Mouse (Mus musculus): ENCODE results near the gene Mus81.

Gene Mus81

GRCm38 (mm10) chr19:5471846-5472245 lies 16.4 kb downstream of the Mus81 start:
- no peak for DNase-seq (ENCODE audit: extremely low spot score, low spot score)

GRCm38 (mm10) chr19:5468374-5468773 lies 19.8 kb downstream of the Mus81 start, which contains the start of gene Ctsw:
TSS of gene Ctsw (minus strand) at chr19:5468507.
- DNase-seq (ENCODE audit: extremely low spot score, low spot score): no peak

DNA sequence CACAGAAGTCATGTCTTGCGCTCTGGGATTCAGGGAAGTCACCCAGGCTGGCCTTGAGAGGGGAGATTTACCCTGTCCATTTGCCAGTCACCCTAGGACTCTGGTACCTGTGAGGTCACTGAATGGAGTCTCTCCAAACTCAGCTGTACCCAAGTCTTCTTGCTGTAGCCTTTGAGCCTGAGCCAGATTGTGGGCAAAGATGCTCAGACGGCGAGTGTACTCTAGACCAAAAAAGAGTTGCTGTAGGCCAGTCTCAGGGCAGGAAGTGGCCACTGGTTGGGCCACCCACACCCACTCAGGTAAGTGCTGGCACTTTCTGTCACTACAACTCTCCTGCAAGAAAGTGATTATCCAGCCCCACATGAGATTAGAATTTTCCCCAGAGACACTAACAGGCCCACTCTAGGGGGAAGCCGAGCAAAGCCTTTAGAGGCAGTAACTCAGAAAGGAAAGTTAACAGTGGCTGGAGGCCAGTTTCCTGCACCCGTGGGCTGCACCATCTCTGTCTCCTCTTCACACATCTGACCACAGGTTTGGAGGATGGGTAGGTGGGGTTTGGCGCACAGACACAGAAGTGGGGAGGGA lies 21.2 kb downstream of the Mus81 start:
- DNase-seq (ENCODE audit: extremely low spot score, low spot score): no peak

GRCm38 (mm10) chr19:5465037-5465436 lies 23.2 kb downstream of the Mus81 start:
- DNase-seq (ENCODE audit: extremely low spot score, low spot score): no peak

DNA sequence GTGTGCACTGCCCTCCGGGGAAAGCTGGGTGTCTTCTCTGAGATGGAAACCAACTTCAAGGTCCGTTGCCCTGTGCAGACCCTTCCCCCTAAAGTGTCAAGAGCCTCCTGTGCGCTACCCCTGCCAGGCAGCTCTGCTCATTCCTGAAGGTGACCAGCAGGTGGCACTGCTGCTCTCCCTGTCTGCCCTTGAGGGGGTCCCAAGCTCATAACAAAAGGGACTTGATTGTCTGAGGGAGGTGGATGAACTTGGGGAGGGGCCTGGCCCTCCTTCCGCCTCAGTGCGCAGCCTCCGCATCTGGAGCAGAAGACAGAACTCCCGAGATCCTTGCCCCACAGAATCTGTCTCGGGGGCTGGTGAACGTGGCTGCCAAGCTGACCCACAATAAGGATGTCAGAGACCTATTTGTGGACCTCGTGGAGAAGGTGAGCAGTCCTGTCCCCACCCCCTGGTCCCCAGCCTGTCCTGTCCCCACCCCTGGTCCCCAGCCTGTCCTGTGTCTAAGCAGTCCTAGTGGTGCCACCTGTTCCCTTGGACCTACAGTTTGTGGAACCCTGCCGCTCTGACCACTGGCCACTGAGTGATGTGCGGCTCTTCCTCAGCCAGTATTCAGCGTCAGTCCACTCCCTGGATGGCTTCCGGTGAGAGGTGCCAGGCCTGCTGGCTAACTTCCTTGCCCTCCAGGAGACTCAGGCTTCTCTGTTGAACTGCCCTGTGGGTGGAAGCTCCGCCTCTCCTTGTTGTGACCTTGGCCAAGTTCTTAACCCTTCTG lies 24.2 kb downstream of the Mus81 start:
- peak; percentile 76 for DNase-seq (ENCODE audit: extremely low spot score, low spot score)

DNA sequence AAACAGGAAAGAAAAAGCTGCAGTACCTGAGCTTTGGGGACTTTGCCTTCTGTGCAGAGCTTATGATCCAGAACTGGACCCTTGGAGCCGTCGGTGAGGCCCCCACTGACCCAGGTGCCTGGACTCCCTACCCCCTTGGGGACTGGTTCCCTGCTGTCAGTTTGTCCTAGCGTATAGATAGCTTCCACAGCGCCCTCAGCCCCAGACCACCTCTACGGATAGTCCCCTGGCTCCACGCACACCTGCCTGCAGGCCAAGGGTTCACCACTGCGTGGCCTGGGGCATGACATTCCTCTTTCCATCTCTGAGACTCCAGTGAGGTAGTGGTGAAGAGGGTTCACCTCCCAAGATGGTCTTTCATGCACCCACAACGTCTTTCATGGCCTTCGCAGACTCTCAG lies 25.0 kb downstream of the Mus81 start:
- no peak for DNase-seq (ENCODE audit: extremely low spot score, low spot score)

- DNase-seq (ENCODE audit: extremely low spot score, low spot score): no peak
Observed at GRCm38 (mm10) chr19:5461411-5461810, 26.8 kb downstream of the Mus81 start.

GRCm38 (mm10) chr19:5460465-5460911 lies 27.7 kb downstream of the Mus81 start, which contains the start of gene Fibp:
TSS of gene Fibp (plus strand) at chr19:5460615.
- peak; percentile 95 for DNase-seq (ENCODE audit: extremely low spot score, low spot score)

GRCm38 (mm10) chr19:5459896-5460295 lies 28.3 kb downstream of the Mus81 start:
- no peak for DNase-seq (ENCODE audit: extremely low spot score, low spot score)

DNA sequence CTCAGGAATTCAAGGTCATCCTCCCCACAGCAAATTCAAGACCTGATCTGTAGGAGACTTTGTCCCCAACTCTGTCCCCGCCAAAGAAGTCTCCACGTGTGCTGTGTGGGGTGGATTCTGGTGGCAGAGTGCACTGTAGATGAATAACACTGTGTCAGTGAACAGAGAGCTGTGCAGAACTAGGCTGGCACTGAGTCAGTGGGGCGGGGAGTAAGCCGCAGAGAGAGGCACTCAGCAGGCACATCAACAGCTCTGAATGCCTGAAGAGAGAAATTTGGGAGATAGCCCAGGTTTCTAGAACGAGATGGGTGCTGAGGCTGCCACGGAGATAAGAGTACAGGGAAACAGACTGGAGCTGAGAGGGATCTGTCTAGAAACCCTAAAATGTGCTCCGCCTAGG lies 29.2 kb downstream of the Mus81 start:
- no peak for DNase-seq (ENCODE audit: extremely low spot score, low spot score)

- no peak for DNase-seq (ENCODE audit: extremely low spot score, low spot score)
Observed at GRCm38 (mm10) chr19:5457746-5458442, 30.3 kb downstream of the Mus81 start, which contains the start of gene Ccdc85b. TSS of gene Ccdc85b (minus strand) at chr19:5457894.

GRCm38 (mm10) chr19:5456922-5457745 lies 31.1 kb downstream of the Mus81 start:
- peak; percentile 95 for DNase-seq (ENCODE audit: extremely low spot score, low spot score)

GRCm38 (mm10) chr19:5456241-5456921 lies 31.8 kb downstream of the Mus81 start:
- DNase-seq (ENCODE audit: extremely low spot score, low spot score): peak; percentile 24

DNA sequence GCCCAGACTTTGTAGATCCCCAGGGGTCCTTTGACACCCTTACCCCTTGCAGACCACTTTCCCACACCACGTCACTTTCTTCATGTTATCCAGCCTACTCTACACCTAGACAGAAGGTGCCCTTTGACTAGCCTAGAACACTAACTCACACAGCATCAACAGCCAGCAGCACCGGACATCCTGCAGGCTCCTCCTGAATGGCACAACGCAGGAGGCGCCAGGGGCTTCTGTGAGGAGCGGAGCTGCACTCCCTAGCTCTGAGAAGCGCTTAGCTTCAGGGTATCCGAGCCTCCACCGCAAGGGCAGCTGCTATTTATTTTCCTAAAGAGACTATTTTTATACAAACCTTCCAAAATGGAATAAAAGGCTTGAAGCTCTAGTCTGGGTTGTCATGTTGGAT lies 32.6 kb downstream of the Mus81 start:
- no peak for DNase-seq (ENCODE audit: extremely low spot score, low spot score)

- no peak for DNase-seq (ENCODE audit: extremely low spot score, low spot score)
Observed at GRCm38 (mm10) chr19:5455037-5455436, 33.2 kb downstream of the Mus81 start.

DNA sequence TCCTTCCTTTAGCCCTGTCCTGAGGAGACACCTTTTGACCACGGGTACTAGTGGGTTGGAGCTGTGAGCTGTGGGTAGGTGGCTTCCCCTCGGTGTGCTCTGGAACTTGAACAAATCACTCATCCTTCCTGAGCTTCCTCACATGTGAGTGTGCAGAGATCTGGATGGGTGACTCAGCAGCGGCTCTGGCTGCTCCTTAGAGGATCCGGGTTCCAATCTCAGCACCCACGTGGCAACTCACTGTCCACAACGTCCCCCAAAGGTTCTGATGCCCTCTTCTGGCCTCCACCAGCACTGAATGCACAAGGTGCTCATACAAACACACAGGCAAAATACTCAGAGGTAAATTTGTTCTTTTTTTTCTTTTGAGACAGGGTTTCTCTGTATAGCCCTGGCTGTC lies 36.4 kb downstream of the Mus81 start:
- DNase-seq (ENCODE audit: extremely low spot score, low spot score): no peak

DNA sequence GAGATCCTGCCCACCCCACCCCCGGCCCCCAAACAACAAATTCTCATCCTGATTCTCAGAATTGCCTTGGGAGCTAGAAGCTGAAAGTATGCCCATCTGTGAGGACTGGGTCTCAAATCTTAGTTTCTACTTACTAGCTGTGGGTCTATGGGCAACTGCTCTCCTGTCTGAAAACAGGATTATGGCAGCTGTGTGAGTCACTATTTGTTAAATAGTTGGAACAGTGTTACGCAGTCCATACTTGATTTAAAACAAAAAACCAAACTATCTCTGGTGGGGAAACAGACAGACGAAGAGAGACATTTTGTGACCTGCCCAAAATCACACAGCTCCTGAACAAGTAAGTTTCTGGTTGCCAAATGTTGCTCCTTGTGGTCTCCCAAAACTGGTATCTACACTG lies 38.5 kb downstream of the Mus81 start:
- DNase-seq (ENCODE audit: extremely low spot score, low spot score): no peak

GRCm38 (mm10) chr19:5448354-5449150 lies 39.6 kb downstream of the Mus81 start:
- peak; percentile 46 for DNase-seq (ENCODE audit: extremely low spot score, low spot score)

DNA sequence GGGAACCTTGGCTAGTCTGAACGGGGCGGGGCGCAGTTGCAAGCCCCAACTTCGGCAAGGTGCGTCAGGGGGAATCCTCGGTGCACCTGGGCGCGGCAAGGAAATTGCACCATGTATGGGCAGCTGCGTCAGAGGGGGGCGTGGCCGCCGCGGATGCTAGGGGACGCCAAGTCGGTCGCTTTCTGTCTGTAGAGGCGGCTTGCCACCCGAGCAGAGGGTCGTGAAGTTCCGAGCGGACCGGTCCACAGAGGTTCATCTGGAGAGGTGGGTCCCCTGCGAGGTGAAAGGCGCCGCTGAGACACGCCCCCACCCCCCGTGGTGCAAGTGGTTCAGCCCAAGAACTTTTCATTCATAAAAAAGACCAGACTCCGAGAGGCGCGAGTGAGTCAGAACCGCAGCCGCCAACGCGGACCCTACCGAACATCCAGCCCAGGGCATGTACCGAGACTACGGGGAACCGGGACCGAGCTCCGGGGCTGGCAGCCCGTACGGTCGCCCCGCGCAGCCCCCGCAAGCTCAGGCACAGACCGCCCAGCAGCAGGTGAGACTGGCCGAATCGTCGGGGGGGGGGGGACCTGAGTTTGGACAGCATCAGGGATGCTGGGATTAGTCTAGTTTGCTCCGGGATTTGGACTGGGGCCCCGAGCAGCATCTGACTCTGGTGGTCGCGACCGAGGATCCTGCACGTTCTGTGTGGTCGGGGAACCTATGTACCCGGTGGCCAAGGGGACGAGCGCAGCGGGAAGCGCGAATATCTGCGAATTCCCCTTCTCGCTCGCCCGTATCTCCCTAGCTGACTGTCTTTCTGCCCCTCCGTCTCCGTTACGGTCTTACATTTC lies 40.5 kb downstream of the Mus81 start, which contains the start of gene Fosl1:
Gene Fosl1, plus strand, starts transcription at position 33 of the 839 bp plus-strand sequence.
- peak; percentile 68 for DNase-seq (ENCODE audit: extremely low spot score, low spot score)
